Mouse (Mus musculus): ENCODE measurements at regions not wholly inside any gene's neighbourhood (a gene's known extent, or its start where the extent isn't known, plus 50 kb on each side); places are given as distances from the start of the nearest gene placed in this dataset.

- no peak for DNase-seq (ENCODE audit: inconsistent ontology term)
Observed at GRCm38 (mm10) chr8:86360283-86360682, 220.2 kb downstream of the Abcc12 start.

GRCm38 (mm10) chr8:86359518-86359917 is 221.0 kb downstream of the Abcc12 start:
- no peak for DNase-seq (ENCODE audit: inconsistent ontology term)

- no peak for DNase-seq (ENCODE audit: inconsistent ontology term)
Observed at GRCm38 (mm10) chr8:86353816-86354215, 226.7 kb downstream of the Abcc12 start.

- peak; percentile 26 for DNase-seq (ENCODE audit: inconsistent ontology term)
Observed at GRCm38 (mm10) chr8:86351545-86352190, 228.8 kb downstream of the Abcc12 start.

GRCm38 (mm10) chr8:86350128-86350527 is 230.4 kb downstream of the Abcc12 start:
- DNase-seq (ENCODE audit: inconsistent ontology term), result peak; percentile 91

- no peak for DNase-seq (ENCODE audit: inconsistent ontology term)
Observed at GRCm38 (mm10) chr8:86342016-86342684, 238.3 kb downstream of the Abcc12 start.

- DNase-seq (ENCODE audit: inconsistent ontology term), result no peak
Observed at GRCm38 (mm10) chr8:86338574-86339264, 241.8 kb downstream of the Abcc12 start.

GRCm38 (mm10) chr8:86331383-86331782 is 249.1 kb downstream of the Abcc12 start:
- no peak for DNase-seq (ENCODE audit: inconsistent ontology term)

GRCm38 (mm10) chr8:86328626-86329025 is 251.9 kb downstream of the Abcc12 start:
- peak; percentile 92 for DNase-seq (ENCODE audit: inconsistent ontology term)

- DNase-seq (ENCODE audit: inconsistent ontology term), result peak; percentile 67
Observed at GRCm38 (mm10) chr8:86327982-86328381, 252.5 kb downstream of the Abcc12 start.

- DNase-seq (ENCODE audit: inconsistent ontology term), result no peak
Observed at GRCm38 (mm10) chr8:86325040-86325439, 255.4 kb downstream of the Abcc12 start.

- DNase-seq (ENCODE audit: inconsistent ontology term), result peak; percentile 19
Observed at GRCm38 (mm10) chr8:86324542-86324941, 255.9 kb downstream of the Abcc12 start.

- no peak for DNase-seq (ENCODE audit: inconsistent ontology term)
Observed at GRCm38 (mm10) chr8:86323823-86324222, 256.7 kb downstream of the Abcc12 start.

- DNase-seq (ENCODE audit: inconsistent ontology term), result peak; percentile 43
Observed at GRCm38 (mm10) chr8:86322494-86322893, 258.0 kb downstream of the Abcc12 start.

- no peak for DNase-seq (ENCODE audit: inconsistent ontology term)
Observed at GRCm38 (mm10) chr8:86320938-86321337, 259.5 kb downstream of the Abcc12 start.

- DNase-seq (ENCODE audit: inconsistent ontology term), result peak; percentile 89
Observed at GRCm38 (mm10) chr8:86318531-86318930, 262.0 kb downstream of the Abcc12 start.

GRCm38 (mm10) chr8:86316236-86316635 is 264.2 kb downstream of the Abcc12 start:
- no peak for DNase-seq (ENCODE audit: inconsistent ontology term)

GRCm38 (mm10) chr8:86309460-86309859 is 271.0 kb downstream of the Abcc12 start:
- no peak for DNase-seq (ENCODE audit: inconsistent ontology term)

GRCm38 (mm10) chr8:86307339-86307738 is 273.1 kb downstream of the Abcc12 start:
- no peak for DNase-seq (ENCODE audit: inconsistent ontology term)

- peak; percentile 18 for DNase-seq (ENCODE audit: inconsistent ontology term)
Observed at GRCm38 (mm10) chr8:86301885-86302509, 278.5 kb downstream of the Abcc12 start.

- peak; percentile 49 for DNase-seq (ENCODE audit: inconsistent ontology term)
Observed at GRCm38 (mm10) chr8:86288713-86289384, 291.6 kb downstream of the Abcc12 start.

GRCm38 (mm10) chr8:86282922-86283321 is 297.6 kb downstream of the Abcc12 start:
- no peak for DNase-seq (ENCODE audit: inconsistent ontology term)
